Mouse (Mus musculus): ENCODE measurements around the gene Myct1. TPM values are rescaled to one million over a fixed set of nuclear protein-coding genes. Genes with fewer than 3 reads are reported as not detected.

The Myct1 gene
- polyA plus RNA-seq (2016; fragmentation: Nextera tagmentation; extraction: Ambion mirVana) = 4.5 and 4.6 TPM in 2 replicates

GRCm38 (mm10) chr10:5593464-5593863, at the start of gene Myct1:
Gene Myct1, plus strand, starts transcription at chr10:5593775.
- Histone ChIP-seq H3K27ac (ENCODE audit: poor library complexity, severe bottlenecking) (peak within 1 kb of the TSS; percentile 57), H3K4me3 (peak within 1 kb of the TSS; percentile 28; the same call in 1 of the 2 replicates), H3K27me3 (replicated peaks) (no peaks in the 10 kb centered on the region), H3K4me2 (peak within 1 kb of the TSS; percentile 38; the same call in 1 of the 2 replicates), H3K36me3 (no peaks in the 10 kb centered on the region), H3K4me1 (replicated peaks) (peaks cover 24% of the 10 kb centered on the region), H3K9ac (no peak within 1 kb of the TSS), H3K9me3 (replicated peaks) (no peaks in the 10 kb centered on the region)
- WGBS = 14% methylated on average over 5 of the region's 5 CpGs
- peak; percentile 72 for ATAC-seq (ENCODE audit: insufficient number of reproducible peaks, low FRiP score)

GRCm38 (mm10) chr10:5546428-5546827, 47.1 kb upstream of the Myct1 start:
- Histone ChIP-seq H3K4me2 (no peak overlapping the region), H3K27me3 (replicated peaks) (peaks cover 4% of the 10 kb centered on the region; the same call in 1 of the 2 replicates), H3K9me3 (replicated peaks) (no peaks in the 10 kb centered on the region), H3K27ac (ENCODE audit: poor library complexity, severe bottlenecking) (no peak overlapping the region), H3K9ac (no peak overlapping the region), H3K4me3 (no peak overlapping the region), H3K36me3 (no peaks in the 10 kb centered on the region), H3K4me1 (replicated peaks) (peaks cover 12% of the 10 kb centered on the region)
- ATAC-seq (ENCODE audit: insufficient number of reproducible peaks, low FRiP score) = no peak
- WGBS = 84% methylated on average over 5 of the region's 5 CpGs

DNA sequence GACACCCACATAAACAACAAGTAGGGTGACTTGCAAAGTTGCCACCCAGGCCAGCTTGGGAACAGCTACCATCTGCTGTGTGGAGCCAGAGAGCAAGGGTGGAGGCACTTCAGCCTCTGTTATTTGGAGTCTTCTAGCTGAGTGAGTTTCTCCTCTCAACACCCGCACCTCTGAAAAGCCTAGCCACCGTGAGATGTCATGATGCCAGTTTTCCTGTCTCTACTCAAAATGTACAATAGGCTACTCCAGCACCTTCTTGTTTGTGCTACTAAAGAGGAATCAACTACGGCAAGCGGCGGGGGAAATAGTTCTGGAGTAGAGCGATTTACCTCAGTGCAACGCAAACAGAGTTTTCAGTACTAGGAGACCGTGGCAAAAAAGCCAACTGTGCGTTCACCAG, 45.8 kb upstream of the Myct1 start:
- peaks cover 12% of the 10 kb centered on the region for H3K4me1 ChIP-seq (replicated peaks)
- no peaks in the 10 kb centered on the region for H3K9me3 ChIP-seq (replicated peaks)
- no peak overlapping the region for H3K9ac ChIP-seq
- H3K4me2 ChIP-seq = no peak overlapping the region
- H3K27me3 ChIP-seq (replicated peaks) = peaks cover 4% of the 10 kb centered on the region; the same call in 1 of the 2 replicates
- 86% methylated on average over 9 of the region's 9 CpGs for WGBS
- ATAC-seq (ENCODE audit: insufficient number of reproducible peaks, low FRiP score) = no peak
- no peak overlapping the region for H3K4me3 ChIP-seq
- H3K27ac ChIP-seq (ENCODE audit: poor library complexity, severe bottlenecking) = no peak overlapping the region
- no peaks in the 10 kb centered on the region for H3K36me3 ChIP-seq

GRCm38 (mm10) chr10:5548651-5549050, 44.9 kb upstream of the Myct1 start:
- Histone ChIP-seq H3K27me3 (replicated peaks) (peaks cover 4% of the 10 kb centered on the region; the same call in 1 of the 2 replicates), H3K9ac (no peak overlapping the region), H3K36me3 (no peaks in the 10 kb centered on the region), H3K9me3 (replicated peaks) (no peaks in the 10 kb centered on the region), H3K4me2 (no peak overlapping the region), H3K4me1 (replicated peaks) (peaks cover 12% of the 10 kb centered on the region), H3K27ac (ENCODE audit: poor library complexity, severe bottlenecking) (no peak overlapping the region), H3K4me3 (no peak overlapping the region)
- 69% methylated on average over 2 of the region's 2 CpGs for WGBS
- no peak for ATAC-seq (ENCODE audit: insufficient number of reproducible peaks, low FRiP score)

- H3K27me3 ChIP-seq (replicated peaks) = peaks cover 4% of the 10 kb centered on the region; the same call in 1 of the 2 replicates
- no peaks in the 10 kb centered on the region for H3K9me3 ChIP-seq (replicated peaks)
- H3K27ac ChIP-seq (ENCODE audit: poor library complexity, severe bottlenecking) = no peak overlapping the region
- H3K4me1 ChIP-seq (replicated peaks) = peaks cover 12% of the 10 kb centered on the region
- H3K36me3 ChIP-seq = no peaks in the 10 kb centered on the region
- peak overlapping the region; percentile 99 for H3K4me2 ChIP-seq
- peak overlapping the region; percentile 55 for H3K4me3 ChIP-seq
- WGBS = 8% methylated on average over 6 of the region's 6 CpGs
- ATAC-seq (ENCODE audit: insufficient number of reproducible peaks, low FRiP score) = no peak
- peak overlapping the region; percentile 53; the same call in 1 of the 2 replicates for H3K9ac ChIP-seq
Measured at GRCm38 (mm10) chr10:5549871-5550167, 43.8 kb upstream of the Myct1 start.

DNA sequence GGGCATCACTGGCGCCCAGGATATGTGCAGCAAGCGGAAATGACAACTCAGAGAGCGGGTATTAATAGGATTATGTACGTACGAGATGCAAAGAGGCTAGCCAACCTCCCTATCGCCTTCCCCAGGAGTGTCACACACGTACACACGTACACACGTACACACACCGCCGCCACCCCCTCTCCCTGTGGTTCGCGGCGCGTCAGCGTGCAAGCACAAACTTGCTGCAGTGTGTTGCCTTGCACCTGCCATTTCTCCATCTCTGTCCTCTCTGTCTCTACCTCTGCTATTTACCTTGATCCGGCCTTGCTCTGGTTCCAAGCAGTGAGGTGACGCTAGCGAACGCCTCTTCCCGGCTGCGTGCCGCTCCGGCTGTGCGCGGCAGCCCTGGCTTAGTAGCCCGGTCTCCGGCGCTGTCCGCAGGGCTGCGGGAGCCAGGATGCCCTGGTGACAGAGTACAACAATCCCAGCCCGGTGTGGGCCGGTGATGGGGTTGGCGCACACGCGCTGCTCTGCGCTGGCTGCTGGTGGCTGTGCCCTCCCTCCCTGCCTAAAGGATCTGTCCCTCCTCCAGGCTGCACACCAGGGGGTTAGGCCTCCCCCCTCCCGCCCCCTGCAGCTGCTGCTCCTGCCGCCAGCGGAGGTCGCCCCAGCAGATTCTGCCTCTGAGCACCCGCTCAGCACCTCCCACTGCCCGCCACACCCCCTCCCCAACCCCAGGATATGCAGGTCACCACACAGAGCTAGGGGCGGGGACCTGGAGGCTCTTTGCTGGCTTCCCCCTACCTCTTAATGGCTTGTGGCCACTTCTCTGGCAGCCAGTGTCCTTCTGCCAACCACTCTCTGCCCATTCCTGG, 43.2 kb upstream of the Myct1 start:
- WGBS = 1% methylated on average over 42 of the region's 44 CpGs
- H3K9ac ChIP-seq = peak overlapping the region; percentile 53
- H3K4me1 ChIP-seq (replicated peaks) = peaks cover 12% of the 10 kb centered on the region
- H3K27me3 ChIP-seq (replicated peaks) = peaks cover 4% of the 10 kb centered on the region; the same call in 1 of the 2 replicates
- ATAC-seq (ENCODE audit: insufficient number of reproducible peaks, low FRiP score) = peak; percentile 78
- peak overlapping the region; percentile 55 for H3K4me3 ChIP-seq
- no peak overlapping the region for H3K27ac ChIP-seq (ENCODE audit: poor library complexity, severe bottlenecking)
- peak overlapping the region; percentile 99 for H3K4me2 ChIP-seq
- no peaks in the 10 kb centered on the region for H3K9me3 ChIP-seq (replicated peaks)
- no peaks in the 10 kb centered on the region for H3K36me3 ChIP-seq

DNA sequence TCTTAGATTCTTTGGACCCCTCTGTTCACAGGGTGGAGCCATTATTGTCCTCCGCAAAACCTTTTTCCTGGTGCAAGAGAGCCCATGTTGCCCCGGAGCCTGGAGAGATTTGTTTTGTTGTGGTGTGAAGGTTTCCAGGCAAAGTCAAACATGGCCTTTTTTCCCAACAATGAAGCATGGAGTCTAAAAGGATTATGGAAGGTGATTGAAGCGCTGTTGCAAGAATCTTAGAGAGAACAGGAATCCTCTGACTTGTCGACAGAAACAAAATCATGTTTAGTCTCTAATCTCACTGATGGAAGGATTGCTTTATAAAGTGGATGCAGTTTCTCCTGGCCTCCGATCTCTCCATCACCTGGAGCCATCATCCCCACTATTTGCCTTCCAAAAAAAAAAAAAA, 42.2 kb upstream of the Myct1 start, which contains the start of gene Syne1:
TSS of gene Syne1 (minus strand) at position 101 of the 400 bp plus-strand sequence.
- no peaks in the 10 kb centered on the region for H3K36me3 ChIP-seq
- peak within 1 kb of the TSS; percentile 53 for H3K9ac ChIP-seq
- WGBS = 72% methylated on average over 5 of the region's 5 CpGs
- H3K4me3 ChIP-seq = peak within 1 kb of the TSS; percentile 55
- no peaks in the 10 kb centered on the region for H3K9me3 ChIP-seq (replicated peaks)
- H3K4me1 ChIP-seq (replicated peaks) = peaks cover 12% of the 10 kb centered on the region
- H3K27me3 ChIP-seq (replicated peaks) = peaks cover 4% of the 10 kb centered on the region; the same call in 1 of the 2 replicates
- no peak for ATAC-seq (ENCODE audit: insufficient number of reproducible peaks, low FRiP score)
- peak within 1 kb of the TSS; percentile 99 for H3K4me2 ChIP-seq
- no peak within 1 kb of the TSS for H3K27ac ChIP-seq (ENCODE audit: poor library complexity, severe bottlenecking)

- Histone ChIP-seq H3K9me3 (replicated peaks) (no peaks in the 10 kb centered on the region), H3K27me3 (replicated peaks) (no peaks in the 10 kb centered on the region), H3K27ac (ENCODE audit: poor library complexity, severe bottlenecking) (no peak overlapping the region), H3K4me1 (replicated peaks) (peaks cover 8% of the 10 kb centered on the region), H3K9ac (no peak overlapping the region), H3K4me2 (no peak overlapping the region), H3K4me3 (no peak overlapping the region), H3K36me3 (no peaks in the 10 kb centered on the region)
- 22% methylated on average over 5 of the region's 5 CpGs for WGBS
- no peak for ATAC-seq (ENCODE audit: insufficient number of reproducible peaks, low FRiP score)
Measured at GRCm38 (mm10) chr10:5554941-5555340, 38.6 kb upstream of the Myct1 start.

GRCm38 (mm10) chr10:5558808-5559207, 34.8 kb upstream of the Myct1 start:
- Histone ChIP-seq H3K9ac (no peak overlapping the region), H3K9me3 (replicated peaks) (no peaks in the 10 kb centered on the region), H3K27me3 (replicated peaks) (no peaks in the 10 kb centered on the region), H3K27ac (ENCODE audit: poor library complexity, severe bottlenecking) (no peak overlapping the region), H3K36me3 (no peaks in the 10 kb centered on the region), H3K4me2 (no peak overlapping the region), H3K4me1 (replicated peaks) (no peaks in the 10 kb centered on the region), H3K4me3 (no peak overlapping the region)
- no peak for ATAC-seq (ENCODE audit: insufficient number of reproducible peaks, low FRiP score)

DNA sequence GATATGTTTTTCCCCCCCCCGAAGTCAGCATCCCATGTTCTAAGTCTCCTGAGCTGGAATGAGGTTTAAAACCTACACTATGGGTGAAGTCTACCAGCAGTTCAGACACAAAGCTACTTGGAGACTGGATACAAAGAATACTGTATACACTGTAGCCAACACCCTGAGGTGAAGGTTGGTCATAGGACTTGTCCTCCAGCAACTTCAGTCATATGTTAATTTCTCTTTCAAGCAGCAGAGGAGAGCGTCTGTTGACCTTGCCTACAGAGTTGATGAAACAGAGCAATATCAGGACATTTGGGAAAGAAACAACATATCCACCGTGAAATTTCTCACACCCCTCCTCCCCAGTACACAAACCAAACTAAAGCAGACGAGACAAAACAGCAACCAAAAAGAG, 33.0 kb upstream of the Myct1 start:
- 72% methylated on average over 4 of the region's 4 CpGs for WGBS
- H3K4me1 ChIP-seq (replicated peaks) = no peaks in the 10 kb centered on the region

DNA sequence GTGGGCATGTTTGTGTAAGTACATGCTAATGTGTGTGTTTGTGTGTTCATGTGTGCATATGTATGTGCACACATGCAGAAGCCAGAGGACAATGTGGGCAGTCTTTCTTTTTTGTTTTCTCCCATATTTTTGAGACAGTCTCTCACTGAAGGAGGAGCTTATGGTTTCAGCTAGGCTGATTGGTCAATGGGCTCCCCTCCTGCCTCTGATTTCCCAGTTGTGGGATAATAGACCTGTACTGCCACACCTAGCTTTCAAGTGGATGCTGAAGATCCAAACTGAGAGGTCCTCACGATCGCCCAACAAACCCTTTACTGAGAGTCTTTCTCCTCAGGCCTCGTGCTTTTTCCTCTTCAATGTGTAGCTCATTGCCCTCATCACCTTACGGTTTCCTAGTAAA, 31.9 kb upstream of the Myct1 start:
- H3K9ac ChIP-seq = no peak overlapping the region
- 72% methylated on average over 4 of the region's 4 CpGs for WGBS
- H3K4me3 ChIP-seq = no peak overlapping the region
- no peak overlapping the region for H3K27ac ChIP-seq (ENCODE audit: poor library complexity, severe bottlenecking)
- no peaks in the 10 kb centered on the region for H3K9me3 ChIP-seq (replicated peaks)
- no peaks in the 10 kb centered on the region for H3K4me1 ChIP-seq (replicated peaks)
- ATAC-seq (ENCODE audit: insufficient number of reproducible peaks, low FRiP score) = no peak
- H3K4me2 ChIP-seq = no peak overlapping the region
- H3K36me3 ChIP-seq = no peaks in the 10 kb centered on the region
- no peaks in the 10 kb centered on the region for H3K27me3 ChIP-seq (replicated peaks)

More for the DNA sequence above, 33.0 kb upstream of the Myct1 start:
- Histone ChIP-seq H3K9ac (no peak overlapping the region), H3K4me3 (no peak overlapping the region), H3K4me2 (no peak overlapping the region), H3K9me3 (replicated peaks) (no peaks in the 10 kb centered on the region), H3K27me3 (replicated peaks) (no peaks in the 10 kb centered on the region), H3K27ac (ENCODE audit: poor library complexity, severe bottlenecking) (no peak overlapping the region), H3K36me3 (no peaks in the 10 kb centered on the region)
- ATAC-seq (ENCODE audit: insufficient number of reproducible peaks, low FRiP score) = no peak

Data from heart, embryonic 12.5 days (tissue).